Mouse (Mus musculus) ES-E14 (cell line): ENCODE measurements at regions not wholly inside any gene's neighbourhood (a gene's known extent, or its start where the extent isn't known, plus 50 kb on each side); places are given as distances from the start of the nearest gene placed in this dataset.

Experiments
- CHD2 ChIP-seq: IDR thresholded peaks from 2 replicates; pipeline ENCODE4 v1.6.1; 2014; ENCODE audit warnings: mild to moderate bottlenecking, low read depth, low read length, inconsistent platforms
- HCFC1 ChIP-seq: IDR thresholded peaks from 2 replicates; pipeline ENCODE4 v1.6.1; 2012; ENCODE audit warnings: low read length, inconsistent platforms, borderline replicate concordance; ENCODE audit not compliant: insufficient read depth
- MAFK ChIP-seq: IDR thresholded peaks from 2 replicates; pipeline ENCODE4 v1.6.1; 2014; ENCODE audit warnings: mild to moderate bottlenecking, low read depth, low read length, inconsistent platforms; ENCODE audit not compliant: insufficient read depth
- ZC3H11A ChIP-seq: IDR thresholded peaks from 2 replicates; pipeline ENCODE4 v1.6.1; 2012; ENCODE audit warnings: low read depth, mild to moderate bottlenecking, inconsistent platforms, low read length, borderline replicate concordance
- ZNF384 ChIP-seq: IDR thresholded peaks from 2 replicates; pipeline ENCODE4 v1.6.1; 2012; ENCODE audit warnings: low read depth, low read length, inconsistent platforms

DNA sequence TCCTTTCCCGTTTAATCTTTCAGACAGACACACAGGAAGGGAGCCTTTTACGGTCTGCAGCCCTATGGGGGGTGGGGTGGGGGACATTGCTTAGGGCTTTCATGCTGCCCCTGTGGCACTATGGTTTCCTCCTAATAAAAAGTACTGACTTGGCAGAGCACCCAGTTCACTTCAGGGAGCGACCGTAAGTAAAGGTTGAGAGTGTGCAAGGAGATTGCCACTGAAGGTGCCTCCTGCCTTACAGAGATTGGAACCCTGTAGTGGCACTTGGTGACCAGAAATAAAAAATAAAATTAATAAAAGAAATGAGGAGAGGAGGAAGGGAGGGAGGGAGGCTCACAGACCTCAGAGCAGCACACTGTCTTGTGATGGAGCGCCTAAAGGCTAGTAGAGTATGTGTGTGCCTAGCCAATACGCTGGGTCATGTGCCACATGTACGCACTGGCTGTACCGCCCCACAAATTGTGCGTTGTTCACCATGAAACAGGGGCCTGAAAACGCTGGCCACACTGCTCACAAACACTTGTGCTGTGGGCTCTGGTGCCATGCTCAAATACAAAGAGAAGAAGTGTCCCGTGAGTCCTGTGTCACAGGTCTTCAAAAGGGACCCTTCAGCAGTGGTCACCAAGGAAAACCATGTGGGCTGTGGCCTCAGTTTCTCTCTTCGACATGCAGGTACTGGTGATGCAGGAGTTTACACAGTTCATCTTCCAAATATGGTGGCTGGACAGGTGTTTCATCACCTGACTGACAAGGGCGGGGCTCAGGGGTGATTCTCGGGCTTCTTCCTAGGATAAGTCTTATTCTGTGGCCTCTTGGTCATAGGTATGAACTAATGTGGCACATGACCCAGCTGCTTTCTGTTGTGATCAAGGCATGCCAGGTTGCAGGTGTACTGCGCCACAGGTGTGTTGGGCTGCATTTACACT is 250.5 kb upstream of the Irx4 start:
- TF ChIP-seq ZNF384, result no peak
- no peak for TF ChIP-seq HCFC1
- TF ChIP-seq CHD2, result no peak
- no peak for TF ChIP-seq ZC3H11A
- TF ChIP-seq MAFK, result no peak
